Mouse (Mus musculus): ENCODE data around the gene Rrp12. TPM values are rescaled to one million over a fixed set of nuclear protein-coding genes. Genes with fewer than 3 reads are reported as not detected.

The Rrp12 gene
- total RNA-seq, 2 experiments from 2014 or later: 10.7 to 12.9 TPM

DNA sequence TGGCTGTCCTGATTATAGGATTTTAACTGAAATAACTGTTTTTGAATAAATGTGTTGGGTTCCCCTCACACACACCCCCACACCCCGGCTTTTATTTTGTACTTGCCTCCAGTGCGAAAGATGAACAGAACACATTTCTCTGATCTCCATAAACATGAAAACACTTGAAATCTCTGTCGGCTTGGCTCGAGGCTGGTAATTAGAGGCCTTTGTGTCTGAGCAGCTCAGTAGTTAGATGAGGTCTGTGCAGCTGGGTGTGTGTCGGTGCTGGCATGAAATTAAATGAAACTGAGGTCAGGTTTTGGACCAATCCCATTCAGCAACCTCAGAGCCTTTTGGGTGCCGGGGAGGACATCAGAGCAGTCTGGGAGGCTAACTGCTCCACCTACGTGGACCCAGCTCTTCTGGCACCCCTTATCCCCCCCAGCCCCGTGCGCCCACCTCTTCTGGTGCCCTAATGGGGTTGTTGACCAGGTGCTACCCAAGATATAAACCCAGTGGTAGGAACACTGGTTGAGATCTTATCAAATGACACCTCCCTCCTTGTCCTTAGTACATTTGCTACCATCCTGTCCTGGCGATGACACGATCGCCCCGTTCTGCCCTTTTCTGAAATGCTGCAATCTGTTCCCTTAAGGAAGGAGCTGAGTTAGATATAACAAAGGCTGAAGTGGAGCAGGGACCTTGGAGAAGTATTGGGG, 63.3 kb downstream of the Rrp12 start:
- intact Hi-C loops (cut with DNase I): loop anchor here (2.0 kb wide), 1 partner anchor 14 kb away; no protein-coding TSS in a partner anchor
- no peak for DNase-seq

DNA sequence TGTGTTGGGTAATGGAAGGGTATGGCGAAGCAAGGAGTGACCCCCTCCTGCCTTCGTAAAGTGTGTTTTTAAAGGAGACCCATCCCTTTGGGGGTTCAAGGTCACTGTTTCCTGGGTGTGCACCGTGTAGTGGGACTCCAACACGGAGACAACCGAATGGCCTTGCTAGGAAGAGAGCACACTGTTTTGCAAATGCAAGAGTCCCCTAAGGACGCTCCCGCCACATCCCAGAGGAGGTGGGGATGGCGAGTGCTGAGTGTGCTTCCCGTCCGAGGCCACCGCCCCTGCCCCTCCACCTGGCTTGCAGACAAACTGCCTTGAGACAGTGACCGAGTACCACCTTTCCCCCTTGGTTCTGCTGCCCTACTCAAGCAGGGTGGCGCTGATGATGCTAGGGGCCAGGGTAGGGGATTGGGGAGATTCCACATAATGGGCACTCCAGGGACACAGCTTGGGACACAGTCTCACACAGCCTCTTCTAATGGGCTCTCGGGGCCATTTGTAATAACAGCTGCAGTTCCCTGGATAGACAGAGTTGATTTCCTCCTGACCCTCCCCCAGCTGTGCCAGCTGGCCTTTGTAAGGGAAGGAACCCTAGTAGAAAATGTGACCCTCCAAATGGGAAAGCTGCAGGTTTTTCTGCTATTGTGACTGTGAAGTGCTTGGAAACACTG, 64.1 kb downstream of the Rrp12 start:
- intact Hi-C loops (cut with DNase I): loop anchor here (2.0 kb wide), 1 partner anchor 15 kb away; no protein-coding TSS in a partner anchor
- DNase-seq: no peak

DNA sequence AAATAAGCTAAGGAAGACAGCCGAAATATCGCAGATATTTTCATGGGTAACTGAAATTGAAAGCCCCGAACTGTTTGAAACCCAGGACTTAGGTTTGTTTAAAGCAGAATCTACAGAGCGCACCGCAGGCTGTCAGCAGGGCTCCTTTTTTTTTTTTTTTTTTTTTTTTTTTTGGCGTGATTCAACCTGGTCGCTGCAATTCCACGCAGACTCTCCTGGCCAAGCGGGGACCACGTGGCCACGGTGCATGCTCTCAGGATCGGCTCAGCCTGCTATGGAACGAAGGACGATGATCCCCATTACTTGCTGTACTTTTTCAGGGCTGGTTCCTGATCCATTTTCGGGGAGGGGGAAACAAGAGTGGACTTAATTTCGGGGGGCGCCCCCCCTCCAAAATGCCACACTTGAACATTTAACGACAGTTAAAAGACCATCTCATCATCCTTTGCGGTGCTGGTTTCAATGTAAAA, 64.8 kb downstream of the Rrp12 start:
- intact Hi-C loops (cut with DNase I): no loop called here
- peak; percentile 18 to 30 for DNase-seq

DNA sequence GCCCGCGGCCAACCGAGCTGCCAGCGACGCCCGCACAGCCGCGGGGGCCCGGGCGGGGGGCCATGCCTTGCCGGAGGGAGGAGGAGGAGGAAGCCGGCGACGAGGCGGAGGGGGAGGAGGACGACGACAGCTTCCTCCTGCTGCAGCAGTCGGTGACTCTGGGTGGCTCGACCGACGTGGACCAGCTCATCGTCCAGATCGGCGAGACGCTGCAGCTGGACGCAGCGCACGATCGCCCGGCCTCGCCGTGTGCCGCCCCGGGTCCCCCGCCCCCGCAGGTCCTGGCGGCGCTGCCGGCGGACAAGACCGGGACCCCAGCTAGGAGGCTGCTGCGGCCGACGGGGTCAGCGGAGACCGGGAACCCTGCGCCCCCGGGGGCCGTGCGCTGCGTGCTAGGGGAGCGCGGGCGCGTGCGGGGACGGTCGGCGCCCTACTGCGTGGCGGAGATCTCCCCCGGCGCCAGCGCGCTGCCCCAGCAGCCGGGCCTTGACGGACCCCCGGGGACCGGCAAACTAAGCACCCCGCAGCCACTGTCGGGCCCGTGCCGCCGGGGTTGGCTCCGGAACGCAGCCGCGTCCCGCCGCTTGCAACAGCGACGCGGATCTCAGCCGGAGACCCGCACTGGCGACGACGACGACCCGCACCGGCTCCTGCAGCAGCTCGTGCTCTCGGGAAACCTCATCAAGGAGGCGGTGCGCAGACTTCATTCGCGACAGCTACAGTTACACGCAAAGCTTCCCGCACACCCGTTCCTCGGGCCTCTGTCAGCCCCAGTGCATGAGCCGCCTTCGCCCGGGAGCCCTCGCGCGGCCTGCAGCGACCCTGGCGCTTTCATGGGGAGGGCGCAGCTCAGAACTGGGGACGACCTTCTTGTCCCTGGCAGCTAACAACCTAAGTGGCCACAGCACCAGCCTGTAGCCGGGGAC, 65.6 kb downstream of the Rrp12 start:
- DNase-seq: peak; percentile 76 to 83
- intact Hi-C loops (cut with DNase I): no loop called here

DNA sequence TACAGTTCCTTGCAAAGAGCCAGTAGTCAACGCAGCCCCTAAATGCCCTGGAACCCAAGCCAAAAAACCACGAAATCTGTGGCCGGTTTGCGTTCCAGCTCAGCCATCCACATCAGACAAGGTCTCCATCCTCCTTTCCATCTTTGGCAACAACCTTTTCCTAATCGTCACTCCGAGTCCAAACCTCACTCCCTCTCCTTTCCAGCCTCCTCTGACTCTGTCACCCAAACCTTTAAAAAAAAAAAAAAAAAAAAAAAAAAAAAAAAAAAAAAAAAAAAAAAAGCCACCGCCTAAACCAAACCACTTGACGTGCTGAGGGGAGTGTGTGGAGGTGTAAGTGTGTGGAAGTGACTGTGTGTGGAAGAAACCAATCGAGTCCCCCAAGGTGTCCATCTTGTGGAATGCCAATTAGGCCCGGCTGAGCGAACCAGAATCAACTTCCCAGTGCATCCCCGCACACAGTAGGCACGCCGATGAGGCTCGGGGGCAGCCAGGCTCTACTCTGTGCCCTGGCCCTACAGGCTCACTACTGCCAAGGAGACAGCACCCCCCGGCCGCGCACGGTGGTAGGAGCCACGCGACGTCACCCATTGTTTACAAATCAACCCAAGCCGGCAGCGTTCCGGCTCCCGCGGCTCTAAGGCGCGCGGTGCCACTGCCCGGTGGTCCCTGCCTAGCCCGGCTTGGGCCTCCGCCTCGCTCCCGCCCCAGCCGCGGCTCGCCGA, 66.4 kb downstream of the Rrp12 start, which contains the start of gene Frat1:
Gene Frat1 (plus strand): TSS at position 590 of the 725 bp plus-strand sequence.
- intact Hi-C loops (cut with DNase I): loop anchor here (2.0 kb wide), 1 partner anchor 25 kb away; no protein-coding TSS in a partner anchor
- peak; percentile 86 to 88 for DNase-seq

DNA sequence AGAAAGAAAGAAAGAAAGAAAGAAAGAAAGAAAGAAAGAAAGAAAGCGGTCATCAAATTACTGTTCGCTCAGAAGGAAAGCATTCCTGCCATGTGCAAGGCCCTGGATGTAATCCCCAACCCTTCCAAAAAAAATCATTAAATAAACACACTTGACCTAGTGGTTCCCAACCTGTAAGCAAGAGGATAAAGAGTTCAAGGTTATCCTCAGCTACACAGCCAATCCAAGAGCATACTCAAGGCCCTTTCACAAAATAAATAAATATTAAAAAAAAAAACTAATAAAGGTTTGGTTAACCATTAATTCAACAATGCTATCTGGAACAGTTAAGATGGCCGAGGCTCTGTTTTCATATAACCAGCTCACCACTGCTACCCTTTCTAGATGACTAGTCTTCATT, 67.0 kb downstream of the Rrp12 start:
- intact Hi-C loops (cut with DNase I): loop anchor here (2.0 kb wide), 1 partner anchor 24 kb away; no protein-coding TSS in a partner anchor

DNA sequence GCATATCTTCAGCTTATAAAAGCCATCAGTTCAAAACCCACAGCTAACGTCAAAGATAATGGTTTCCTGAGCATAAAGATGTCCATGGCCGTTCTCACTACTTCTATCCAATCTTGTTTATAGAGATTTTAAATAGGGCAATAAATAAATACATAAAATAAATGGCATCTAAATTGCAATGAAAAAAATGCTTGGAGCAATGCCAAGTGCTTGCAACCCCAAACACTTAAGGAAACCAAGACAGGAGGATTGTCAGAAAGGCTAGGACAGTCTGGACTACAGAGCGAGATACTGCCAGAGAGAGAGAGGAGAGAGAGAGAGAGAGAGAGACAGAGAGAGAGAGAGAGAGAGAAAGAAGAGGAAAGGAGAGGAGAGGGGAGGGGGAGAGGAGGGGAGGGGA, 69.4 kb downstream of the Rrp12 start:
- intact Hi-C loops (cut with DNase I): no loop called here
- DNase-seq: no peak

More for the DNA sequence above, 67.0 kb downstream of the Rrp12 start:
- DNase-seq: no peak

DNA sequence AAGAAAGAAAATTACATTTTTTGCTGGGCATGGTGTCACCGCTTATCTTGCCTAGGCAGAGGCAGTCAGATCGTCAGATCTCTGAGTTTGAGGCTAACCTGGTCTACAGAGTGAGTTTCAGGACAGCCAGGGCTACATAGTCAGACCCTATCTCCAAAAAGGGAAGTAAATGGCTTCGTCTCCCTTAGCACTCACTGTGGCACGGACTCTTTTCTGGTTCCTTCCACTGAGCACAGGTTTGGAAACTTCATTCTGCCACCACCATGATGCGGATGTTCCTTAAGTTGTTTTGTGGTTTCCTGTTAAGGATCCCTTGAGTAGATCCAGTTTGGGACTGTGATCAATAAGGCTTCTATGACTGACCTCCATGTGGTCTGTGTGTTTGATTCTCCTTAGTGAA, 71.0 kb downstream of the Rrp12 start:
- intact Hi-C loops (cut with DNase I): no loop called here
- no peak for DNase-seq

DNA sequence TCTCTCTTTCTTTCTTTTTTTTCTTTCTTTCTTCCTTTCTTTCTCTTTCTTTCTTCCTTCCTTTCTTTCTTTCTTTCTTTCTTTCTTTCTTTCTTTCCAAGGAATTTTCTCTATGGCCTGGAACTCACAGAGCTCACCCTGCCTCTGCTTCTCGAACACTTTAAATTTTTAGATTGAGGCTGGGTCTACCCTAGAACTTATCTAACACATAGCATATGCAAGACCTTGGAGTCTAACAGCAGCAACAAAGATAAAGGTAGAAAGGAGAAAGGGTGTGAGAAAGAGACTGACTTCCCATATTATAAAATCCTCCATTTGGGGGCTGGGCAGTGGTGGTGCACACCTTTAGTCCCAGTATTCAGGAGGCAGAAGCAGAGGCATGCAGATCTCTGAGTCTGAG, 73.4 kb downstream of the Rrp12 start:
- intact Hi-C loops (cut with DNase I): no loop called here
- DNase-seq: no peak

DNA sequence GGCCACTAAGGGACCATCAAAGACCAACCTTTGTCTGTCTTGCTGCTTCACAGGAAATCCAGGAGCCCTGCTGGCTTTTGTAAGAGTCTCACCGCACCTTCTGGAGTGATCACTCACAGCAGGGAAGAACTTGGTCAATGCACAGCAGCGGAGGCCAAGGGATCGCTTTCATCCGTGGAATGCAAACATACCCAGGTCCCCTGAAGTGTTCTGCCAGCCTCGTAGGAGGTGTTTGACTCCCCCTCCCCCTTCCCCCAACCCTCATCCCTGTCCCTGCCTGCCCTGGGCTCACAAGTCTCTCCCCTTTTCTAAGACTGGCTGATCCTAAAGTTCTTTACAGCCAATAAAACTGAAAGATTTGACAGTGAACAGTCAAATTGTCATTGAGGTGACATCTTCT, 74.5 kb downstream of the Rrp12 start:
- DNase-seq: no peak
- intact Hi-C loops (cut with DNase I): no loop called here

DNA sequence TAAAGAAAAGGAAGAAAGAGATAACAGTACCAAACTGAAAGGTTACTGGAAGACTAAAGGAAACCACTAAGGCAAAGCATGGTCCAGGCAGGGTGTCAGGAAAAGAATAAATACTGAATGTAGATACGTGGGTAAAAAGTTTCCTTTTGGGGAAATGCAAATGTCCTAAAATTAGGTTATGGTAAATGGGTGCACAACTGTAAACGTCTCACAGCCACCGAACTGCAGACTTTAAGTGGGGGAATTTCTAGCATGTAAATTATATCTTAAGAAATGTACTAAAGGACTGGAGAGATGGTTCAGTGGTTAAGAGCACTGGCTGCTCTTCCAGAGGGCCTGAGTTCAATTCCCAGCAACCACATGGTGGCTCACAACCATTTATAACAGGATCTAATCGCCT, 77.2 kb downstream of the Rrp12 start:
- no peak for DNase-seq
- intact Hi-C loops (cut with DNase I): no loop called here

DNA sequence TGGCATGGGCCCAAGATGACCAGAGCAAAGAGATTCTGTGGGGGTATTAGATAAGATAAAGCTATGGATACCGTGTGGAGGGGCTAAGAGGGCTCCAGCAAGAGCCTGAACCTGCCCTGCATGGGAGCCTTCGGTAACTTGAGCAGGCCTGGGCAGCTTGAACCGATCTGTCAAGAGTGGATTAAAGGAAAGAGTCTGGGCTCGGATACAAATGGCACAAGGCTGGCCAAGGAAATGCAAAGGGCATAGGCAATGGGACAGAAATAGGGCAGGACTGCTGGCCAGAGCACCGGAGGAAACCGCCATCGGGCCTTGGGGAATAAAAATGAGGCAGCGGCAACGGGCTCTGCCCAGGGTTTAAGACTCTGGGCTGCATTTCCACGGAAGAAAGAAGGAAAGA, 78.6 kb downstream of the Rrp12 start:
- no peak for DNase-seq
- intact Hi-C loops (cut with DNase I): no loop called here

DNA sequence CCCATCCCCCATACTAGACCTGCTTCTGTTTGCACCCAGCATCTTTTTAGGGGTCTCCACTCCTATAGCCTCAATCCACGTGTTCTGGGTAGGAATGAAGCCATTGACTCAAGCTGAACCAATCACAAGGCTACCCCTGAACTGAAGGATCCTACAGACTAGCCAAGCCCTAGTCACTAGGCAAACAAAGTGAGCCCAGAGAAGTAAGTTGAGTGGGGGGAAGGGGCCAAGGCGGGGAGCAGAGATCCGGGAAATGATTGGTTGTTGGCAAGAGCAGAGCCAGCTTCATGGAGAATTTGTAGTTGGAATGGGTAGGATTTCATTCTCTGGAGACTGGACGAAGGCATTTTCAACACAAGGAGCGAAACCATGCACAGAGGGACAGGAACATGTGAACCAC, 79.1 kb downstream of the Rrp12 start:
- intact Hi-C loops (cut with DNase I): no loop called here
- DNase-seq: no peak

DNA sequence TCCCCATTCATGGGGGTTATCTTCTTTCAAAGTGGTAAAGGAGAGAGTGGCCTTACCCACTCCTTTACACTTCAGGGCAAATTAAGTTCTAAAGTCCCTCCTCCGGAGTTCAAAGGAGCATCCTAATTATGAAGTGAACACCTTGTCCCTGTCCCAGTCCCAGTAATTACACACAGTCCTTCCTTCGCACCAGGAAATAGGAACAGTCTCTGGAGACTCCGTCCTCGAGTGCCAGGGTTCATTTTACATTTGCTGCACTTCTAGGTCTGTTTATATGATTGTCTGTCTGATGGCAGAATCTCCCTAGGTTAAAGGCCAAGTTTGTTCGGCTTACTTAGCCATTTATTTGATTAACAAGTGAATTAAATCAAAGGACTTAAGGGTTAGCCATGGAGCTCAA, 79.6 kb downstream of the Rrp12 start:
- no peak for DNase-seq
- intact Hi-C loops (cut with DNase I): no loop called here

DNA sequence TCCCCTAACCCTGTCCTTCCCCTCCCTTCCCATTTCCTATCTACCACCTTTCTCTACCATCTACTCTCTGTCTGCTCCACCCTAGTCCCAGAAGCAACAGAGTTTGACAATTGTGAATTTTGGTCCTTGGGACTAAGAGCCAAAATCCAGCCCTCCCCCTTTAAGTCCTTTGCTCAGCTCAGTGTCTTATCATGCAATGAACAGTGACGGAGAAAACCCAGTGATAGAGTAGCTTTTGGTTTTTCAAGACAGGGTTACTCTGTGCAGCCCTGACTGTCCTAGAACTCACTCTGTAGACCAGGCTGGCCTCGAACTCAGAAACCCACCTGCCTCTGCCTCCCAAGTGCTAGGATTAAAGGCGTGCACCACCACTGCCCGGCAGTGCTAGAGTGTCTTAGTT, 82.6 kb downstream of the Rrp12 start:
- no peak for DNase-seq
- intact Hi-C loops (cut with DNase I): no loop called here

Other genes with a start within 250 kb of the Rrp12 start
- under 1 TPM; 0.07 to 0.12 TPM for gene Slit1, start 152.5 kb downstream of the Rrp12 start, total RNA-seq (2021)
- gene Arhgap19, start 94.1 kb downstream of the Rrp12 start, total RNA-seq (2021): 1 to 10 TPM; 2.5 to 3.5 TPM
- gene Frat1, start 66.2 kb downstream of the Rrp12 start, total RNA-seq (2021): 1 to 10 TPM; 2.5 to 3.2 TPM
- 1 to 10 TPM; 5.9 to 6.6 TPM for gene Frat2, start 48.0 kb downstream of the Rrp12 start, total RNA-seq (2021)
- gene Pgam1, start 15.8 kb upstream of the Rrp12 start, total RNA-seq (2021): 100 to 1,000 TPM; 115 to 131 TPM
- 10 to 100 TPM; 11.3 to 13.4 TPM for gene Exosc1, start 37.2 kb upstream of the Rrp12 start, total RNA-seq (2021)
- 10 to 100 TPM; 19.9 to 20.9 TPM for gene Zdhhc16, start 37.3 kb upstream of the Rrp12 start, total RNA-seq (2021)
- gene Mms19, start 85.0 kb upstream of the Rrp12 start, total RNA-seq (2021): 10 to 100 TPM; 16.7 to 21.2 TPM
- 10 to 100 TPM; 25.9 to 28.0 TPM for gene Ubtd1, start 85.6 kb upstream of the Rrp12 start, total RNA-seq (2021)
- gene Ankrd2, start 139.8 kb upstream of the Rrp12 start, total RNA-seq (2021): not detected
- 1 to 10 TPM; 1.4 to 2.3 TPM for gene Hoga1, start 149.4 kb upstream of the Rrp12 start, total RNA-seq (2021)
- gene 4933411K16Rik, start 156.1 kb upstream of the Rrp12 start, total RNA-seq (2021): under 1 TPM in 1 of 2 experiments, not detected in 1; 0.32 TPM
- 1 to 10 TPM; 4.5 to 5.3 TPM for gene Morn4, start 190.2 kb upstream of the Rrp12 start, total RNA-seq (2021)
- 10 to 100 TPM; 17.2 to 20.6 TPM for gene Pi4k2a, start 194.3 kb upstream of the Rrp12 start, total RNA-seq (2021)
- gene Avpi1, start 232.9 kb upstream of the Rrp12 start, total RNA-seq (2021): 10 to 100 TPM; 10.8 to 11.7 TPM

Measured in heart, postnatal 14 days (tissue).